Mouse (Mus musculus) liver, postnatal 0 days (tissue): ENCODE results near the gene Mslnl. TPM values are rescaled to one million over a fixed set of nuclear protein-coding genes. Genes with fewer than 3 reads are reported as not detected.

Experiments used
- ATAC-seq: fragments of 200-750 bp; cut with Nextera tagmentation; 2 replicates; pipeline ENCODE4 v1.8.0; 2017; ENCODE audit warnings: mild to moderate bottlenecking, moderate library complexity
- DNase-seq: peaks from one replicate; pipeline ENCODE4 v3.0.0-alpha.2; 2016
- H3K27ac ChIP-seq: fragments of 300-500 bp; sonication (generic); 2 replicates; pipeline ENCODE4 v1.5.1; 2014; ENCODE audit warnings: antibody characterized with exemption, moderate library complexity, mild to moderate bottlenecking, low read depth
- H3K27me3 ChIP-seq: fragments of 300-500 bp; sonication (generic); 2 replicates; pipeline ENCODE4 v1.6.1; 2014; ENCODE audit warnings: low read length, control low read depth, mixed read lengths; ENCODE audit not compliant: insufficient read depth
- H3K36me3 ChIP-seq: fragments of 300-500 bp; sonication (generic); replicated peaks from 2 replicates; pipeline ENCODE4 v1.6.1; 2014; ENCODE audit warnings: mild to moderate bottlenecking, control low read depth, low read length, moderate library complexity, mixed read lengths; ENCODE audit not compliant: insufficient read depth
- H3K4me1 ChIP-seq: fragments of 300-500 bp; sonication (generic); 2 replicates; pipeline ENCODE4 v1.6.1; 2014; ENCODE audit warnings: antibody characterized with exemption, mild to moderate bottlenecking, control low read depth; ENCODE audit not compliant: insufficient read depth
- H3K4me2 ChIP-seq: fragments of 300-500 bp; sonication (generic); 2 replicates; pipeline ENCODE4 v1.6.1; 2014; ENCODE audit warnings: low read depth, mild to moderate bottlenecking, low read length, moderate library complexity, mixed read lengths
- H3K4me3 ChIP-seq: fragments of 300-500 bp; sonication (generic); 2 replicates; pipeline ENCODE4 v1.5.1; 2014; ENCODE audit warnings: low read depth, low read length
- H3K9ac ChIP-seq: fragments of 300-500 bp; sonication (generic); replicated peaks from 2 replicates; pipeline ENCODE4 v1.6.1; 2014; ENCODE audit warnings: mild to moderate bottlenecking, moderate library complexity
- H3K9me3 ChIP-seq: fragments of 300-500 bp; sonication (generic); 2 replicates; pipeline ENCODE4 v1.6.1; 2016; ENCODE audit warnings: mild to moderate bottlenecking, control low read depth, low read length, mixed read lengths
- CTCF ChIP-seq: sonication (generic); IDR thresholded peaks from 2 replicates; pipeline ENCODE4 v1.5.1; 2016; ENCODE audit warnings: antibody characterized with exemption, low read depth
- EP300 ChIP-seq: IDR thresholded peaks from 2 replicates; pipeline ENCODE4 v1.6.1; 2016; ENCODE audit warnings: antibody characterized with exemption, low read depth, mild to moderate bottlenecking
- WGBS: fragments of 180-500 bp; shearing (Covaris S2); extraction: QIAGEN DNeasy Blood & Tissue Kit; methylation state at CpG from one replicate; pipeline ENCODE4 v1.1.7; 2014; ENCODE audit not compliant: insufficient replicate concordance; 5-methylcytosine and 5-hydroxymethylcytosine counted together
- polyA plus RNA-seq: library from polyadenylated mRNA; unstranded; fragments of >200 nt; fragmentation: Nextera tagmentation; extraction: Ambion mirVana; gene quantifications from 2 replicates; pipeline ENCODE4 v1.2.1, GENCODE M21; 2015

Mslnl gene
- polyA plus RNA-seq, 1 experiment from 2014 or later = not detected

DNA sequence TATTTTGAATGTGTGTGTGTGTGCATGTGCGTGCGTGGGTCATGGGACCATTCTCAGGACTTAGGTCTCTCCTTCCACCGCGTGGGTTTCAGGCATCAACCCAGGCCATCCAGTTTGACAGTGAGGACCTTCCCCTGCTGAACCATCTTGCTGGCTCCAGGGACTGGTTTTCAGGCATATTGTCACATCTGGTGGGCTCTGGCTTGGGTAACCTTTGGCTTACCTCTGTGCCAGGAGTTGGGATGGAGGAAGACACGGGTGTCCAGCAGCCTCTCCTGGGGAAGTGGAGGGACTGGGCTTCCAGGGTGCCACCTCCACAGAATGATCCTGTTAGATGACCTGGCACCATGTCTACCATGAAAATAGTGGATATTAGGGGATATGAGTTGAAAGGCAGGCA is 42.1 kb downstream of the Mslnl start:
- Histone ChIP-seq H3K9me3 (no peaks in the 10 kb centered on the region), H3K9ac (no peak overlapping the region), H3K27ac (no peak overlapping the region), H3K4me2 (no peak overlapping the region), H3K4me1 (peaks cover 7% of the 10 kb centered on the region; the same call in 1 of the 2 replicates), H3K27me3 (no peaks in the 10 kb centered on the region), H3K36me3 (peaks cover 48% of the 10 kb centered on the region), H3K4me3 (no peak overlapping the region)
- no peak for ATAC-seq
- WGBS = 87% methylated on average over 5 of the region's 5 CpGs
- TF ChIP-seq CTCF (no peak), EP300 (no peak)
- no peak for DNase-seq

DNA sequence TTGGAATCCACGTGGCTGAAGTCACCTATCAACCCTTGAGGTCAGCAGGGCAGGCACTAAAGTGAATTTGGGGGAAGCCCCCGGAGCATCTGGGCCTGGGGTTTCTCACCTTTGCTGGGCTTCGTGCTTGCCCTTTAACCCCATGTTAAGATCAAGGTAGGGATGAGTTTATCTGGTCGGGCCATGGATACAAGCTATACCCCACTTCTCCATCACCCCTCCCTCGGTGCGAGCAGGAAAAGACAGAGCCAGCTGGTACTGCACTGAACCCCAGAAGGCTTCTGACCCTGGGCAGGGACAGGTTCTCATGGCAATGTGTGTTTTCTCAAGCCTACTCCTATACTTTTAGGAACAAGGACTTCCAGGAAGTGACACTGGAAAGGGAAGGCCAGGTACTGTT is 45.5 kb downstream of the Mslnl start:
- 80% methylated on average over 6 of the region's 6 CpGs for WGBS
- no peak overlapping the region for H3K9ac ChIP-seq
- no peak for DNase-seq
- no peak for TF ChIP-seq CTCF
- no peak for TF ChIP-seq EP300
- no peaks in the 10 kb centered on the region for H3K9me3 ChIP-seq
- no peak overlapping the region for H3K27ac ChIP-seq
- no peaks in the 10 kb centered on the region for H3K27me3 ChIP-seq
- no peak overlapping the region for H3K4me3 ChIP-seq
- H3K4me1 ChIP-seq = peaks cover 13% of the 10 kb centered on the region; the same call in 1 of the 2 replicates
- H3K4me2 ChIP-seq = no peak overlapping the region
- H3K36me3 ChIP-seq = peaks cover 42% of the 10 kb centered on the region
- ATAC-seq = no peak

DNA sequence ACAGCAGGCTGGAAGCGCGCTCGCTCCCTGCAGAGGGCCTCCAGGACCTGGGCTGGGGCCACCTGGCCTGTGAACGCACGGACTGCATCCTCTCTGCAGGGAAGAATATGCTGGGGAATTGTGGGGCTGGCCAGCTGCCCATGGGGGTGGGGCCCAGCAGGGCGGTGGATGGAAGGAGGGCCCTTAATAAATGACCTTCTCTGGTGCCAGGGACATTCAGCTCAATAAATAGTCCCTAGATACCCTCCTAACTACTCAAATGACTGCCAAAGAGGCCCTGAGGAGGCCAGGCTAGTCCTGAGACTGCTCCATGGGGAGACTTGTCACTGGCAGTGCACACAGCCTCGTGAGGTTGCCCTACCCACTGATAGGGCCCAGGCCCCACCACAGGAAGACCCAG is 47.2 kb downstream of the Mslnl start:
- Histone ChIP-seq H3K4me2 (no peak overlapping the region), H3K9me3 (no peaks in the 10 kb centered on the region), H3K4me1 (peaks cover 13% of the 10 kb centered on the region; the same call in 1 of the 2 replicates), H3K36me3 (peaks cover 31% of the 10 kb centered on the region), H3K9ac (no peak overlapping the region), H3K4me3 (no peak overlapping the region), H3K27ac (no peak overlapping the region), H3K27me3 (no peaks in the 10 kb centered on the region)
- ATAC-seq (no peak), DNase-seq (no peak)
- TF ChIP-seq EP300 (no peak), CTCF (no peak)
- WGBS = 83% methylated on average over 7 of the region's 7 CpGs

DNA sequence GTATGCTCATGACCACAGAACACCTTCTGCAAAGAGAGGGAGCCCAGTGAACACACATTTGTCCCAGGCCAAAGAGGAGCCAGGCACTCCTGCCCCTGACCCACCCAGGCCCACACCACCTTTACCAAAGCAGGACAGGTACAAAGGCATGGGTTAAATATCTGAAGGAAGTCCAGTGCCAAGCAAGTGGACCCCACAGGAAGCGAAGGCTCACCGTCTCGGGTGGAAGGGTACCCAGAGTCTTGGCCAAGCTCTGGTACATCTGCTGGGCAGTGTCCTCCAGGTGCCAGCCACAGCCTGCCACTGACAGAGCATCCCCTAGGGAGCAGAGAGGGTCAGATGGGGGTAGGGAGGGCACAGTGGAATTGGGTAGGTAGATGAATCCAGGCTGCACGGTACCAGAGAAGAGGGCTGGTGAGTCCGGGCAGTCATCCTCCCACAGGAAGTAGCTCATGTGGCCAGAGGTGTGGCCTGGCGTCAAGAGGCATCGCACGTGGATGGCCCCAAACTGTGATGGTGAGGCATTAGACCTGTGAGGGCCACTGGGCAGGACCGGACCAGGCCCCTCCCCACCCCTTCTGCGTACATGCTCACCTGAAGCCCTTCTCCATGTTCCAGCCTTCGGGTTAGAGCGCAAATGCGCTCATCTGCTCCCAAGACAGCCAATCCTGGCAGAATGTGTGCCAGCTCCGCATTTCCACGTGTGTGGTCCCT is 48.2 kb downstream of the Mslnl start:
- H3K27ac ChIP-seq = no peak overlapping the region
- DNase-seq = no peak
- peaks cover 13% of the 10 kb centered on the region; the same call in 1 of the 2 replicates for H3K4me1 ChIP-seq
- no peak for ATAC-seq
- H3K27me3 ChIP-seq = no peaks in the 10 kb centered on the region
- no peaks in the 10 kb centered on the region for H3K9me3 ChIP-seq
- H3K9ac ChIP-seq = no peak overlapping the region
- H3K4me2 ChIP-seq = peak overlapping the region; percentile 89; the same call in 1 of the 2 replicates
- peaks cover 31% of the 10 kb centered on the region for H3K36me3 ChIP-seq
- H3K4me3 ChIP-seq = no peak overlapping the region
- no peak for TF ChIP-seq CTCF
- TF ChIP-seq EP300 = no peak
- 79% methylated on average over 15 of the region's 15 CpGs for WGBS

DNA sequence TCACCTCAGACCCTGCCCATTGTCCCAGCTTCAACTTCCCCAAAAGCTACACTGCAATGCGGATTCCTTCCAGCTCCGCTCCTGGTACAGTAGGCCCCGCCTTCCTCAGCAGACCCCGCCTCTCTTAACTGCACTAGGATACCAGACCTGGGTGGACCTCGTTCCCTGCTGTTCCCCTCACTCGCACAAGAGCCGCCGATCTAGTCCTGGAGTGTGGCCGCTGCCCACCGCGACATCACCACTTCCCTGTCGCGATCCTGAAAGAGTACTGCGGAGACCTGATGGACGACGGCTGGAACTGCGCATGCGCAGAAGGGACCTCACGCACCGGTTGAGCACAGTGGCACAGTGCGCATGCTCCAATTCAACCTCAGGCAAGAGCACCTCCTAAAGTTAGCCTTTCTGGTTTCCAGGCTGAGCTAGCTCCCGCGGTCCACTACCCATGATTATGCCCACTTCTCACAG is 49.5 kb downstream of the Mslnl start, which contains the start of gene Haghl:
Gene Haghl, minus strand, starts transcription at position 393 of the 465 bp plus-strand sequence.
- Histone ChIP-seq H3K4me3 (peak within 1 kb of the TSS; percentile 65), H3K27ac (peak within 1 kb of the TSS; percentile 64), H3K36me3 (peaks cover 26% of the 10 kb centered on the region), H3K9me3 (no peaks in the 10 kb centered on the region), H3K27me3 (no peaks in the 10 kb centered on the region), H3K4me2 (peak within 1 kb of the TSS; percentile 89), H3K9ac (peak within 1 kb of the TSS; percentile 68), H3K4me1 (peaks cover 13% of the 10 kb centered on the region; the same call in 1 of the 2 replicates)
- under 1% methylated on average over 23 of the region's 23 CpGs for WGBS
- ATAC-seq (peak; percentile 94), DNase-seq (peak; percentile 96)
- TF ChIP-seq CTCF (peak; percentile 9; the same call in 1 of the 2 replicates), EP300 (no peak)

DNA sequence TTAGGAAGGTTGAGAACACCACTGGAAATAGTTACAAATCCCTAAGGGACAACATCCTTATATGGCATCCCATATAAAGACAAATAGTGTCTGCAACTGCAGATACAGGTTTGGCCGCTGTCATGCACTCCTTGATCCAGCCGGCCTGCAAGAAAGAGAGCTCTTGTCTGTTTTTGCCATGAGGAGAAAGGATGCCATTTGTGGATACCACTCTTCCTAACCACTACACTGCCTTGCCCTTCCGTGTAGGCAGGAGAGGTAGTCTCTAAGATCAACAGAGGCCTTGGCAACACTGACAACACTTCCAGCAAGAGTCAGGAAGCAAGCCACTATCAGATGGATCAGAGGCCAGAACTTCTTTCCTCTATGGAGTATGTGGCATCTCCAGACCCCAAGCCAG is 50.4 kb downstream of the Mslnl start, which contains the start of gene Ccdc78:
Gene Ccdc78, plus strand, starts transcription at position 301 of the 400 bp plus-strand sequence.
- Histone ChIP-seq H3K4me3 (peak within 1 kb of the TSS; percentile 65), H3K4me1 (peaks cover 14% of the 10 kb centered on the region), H3K9me3 (no peaks in the 10 kb centered on the region), H3K36me3 (peaks cover 21% of the 10 kb centered on the region), H3K4me2 (peak within 1 kb of the TSS; percentile 89), H3K27me3 (no peaks in the 10 kb centered on the region), H3K9ac (peak within 1 kb of the TSS; percentile 68), H3K27ac (peak within 1 kb of the TSS; percentile 64; the same call in 1 of the 2 replicates)
- DNase-seq = no peak
- 70% methylated on average over 3 of the region's 3 CpGs for WGBS
- no peak for ATAC-seq
- TF ChIP-seq EP300 (no peak), CTCF (no peak)
